Mouse (Mus musculus): ENCODE data around the gene Ankrd26.
"Not testable (repeated sequence)": the region's sequence is repeated elsewhere in the genome, so short reads cannot be mapped to it uniquely, and the experiment has no call there.

- TF ChIP-seq CTCF (IDR thresholded peaks at IDR 0.05; ENCODE audit: control insufficient read depth, insufficient read depth, insufficient replicate concordance, low read depth, low read length); POLR2A (IDR thresholded peaks at IDR 0.05; ENCODE audit: control insufficient read depth, low read depth, low read length): not testable (repeated sequence)
These were observed 16.7 kb upstream of the Ankrd26 start for GRCm38 (mm10) chr6:118578741-118579140.
